Mouse (Mus musculus) liver, embryonic 15.5 days (tissue): ENCODE data around the gene Chic1. TPM values are rescaled to one million over a fixed set of nuclear protein-coding genes. Genes with fewer than 3 reads are reported as not detected.

Source experiments
- ATAC-seq: fragments of 200-750 bp; cut with Nextera tagmentation; 2 replicates; pipeline ENCODE4 v1.8.0; 2017; ENCODE audit warnings: moderate number of reproducible peaks, mild to moderate bottlenecking, moderate library complexity; ENCODE audit not compliant: insufficient read depth
- H3K27ac ChIP-seq: fragments of 300-500 bp; sonication (generic); replicated peaks from 2 replicates; pipeline ENCODE4 v1.5.1; 2015; ENCODE audit warnings: mild to moderate bottlenecking, inconsistent platforms
- H3K27me3 ChIP-seq: fragments of 300-500 bp; sonication (generic); 2 replicates; pipeline ENCODE4 v1.6.1; 2015; ENCODE audit warnings: mild to moderate bottlenecking, inconsistent platforms
- H3K36me3 ChIP-seq: fragments of 300-500 bp; sonication (generic); replicated peaks from 2 replicates; pipeline ENCODE4 v1.6.1; 2015; ENCODE audit warnings: moderate library complexity, mild to moderate bottlenecking, inconsistent platforms
- H3K4me1 ChIP-seq: fragments of 300-500 bp; sonication (generic); replicated peaks from 2 replicates; pipeline ENCODE4 v1.6.1; 2015; ENCODE audit warnings: inconsistent platforms
- H3K4me2 ChIP-seq: fragments of 300-500 bp; sonication (generic); 2 replicates; pipeline ENCODE4 v1.6.1; 2015; ENCODE audit warnings: moderate library complexity, mild to moderate bottlenecking, inconsistent platforms
- H3K4me3 ChIP-seq: fragments of 300-500 bp; sonication (generic); replicated peaks from 2 replicates; pipeline ENCODE4 v1.5.1; 2015; ENCODE audit warnings: mild to moderate bottlenecking, inconsistent platforms
- H3K9ac ChIP-seq: fragments of 300-500 bp; sonication (generic); 2 replicates; pipeline ENCODE4 v1.6.1; 2015; ENCODE audit warnings: moderate library complexity, mild to moderate bottlenecking, inconsistent platforms
- H3K9me3 ChIP-seq: fragments of 300-500 bp; sonication (generic); replicated peaks from 2 replicates; pipeline ENCODE4 v1.6.1; 2016; ENCODE audit warnings: inconsistent platforms
- WGBS: fragments of 180-500 bp; shearing (Covaris S2); methylation state at CpG from one replicate; pipeline ENCODE4 v1.1.7; 2015; ENCODE audit warnings: mixed read lengths; ENCODE audit not compliant: insufficient replicate concordance; 5-methylcytosine and 5-hydroxymethylcytosine counted together
- polyA plus RNA-seq: library from polyadenylated mRNA; unstranded; fragments of >200 nt; fragmentation: Nextera tagmentation; extraction: Ambion mirVana; gene quantifications from 2 replicates; pipeline ENCODE4 v1.2.1, GENCODE M21; 2015

Chic1 gene
- polyA plus RNA-seq = 0.30 and 0.31 TPM in 2 replicates

GRCm38 (mm10) chrX:103356287-103356686, at the start of gene Chic1:
Chic1 (plus strand) TSS chrX:103356476.
- no peaks in the 10 kb centered on the region for H3K4me1 ChIP-seq
- H3K27ac ChIP-seq = no peak within 1 kb of the TSS
- peak within 1 kb of the TSS; percentile 43 for H3K4me3 ChIP-seq
- ATAC-seq = no peak
- peak within 1 kb of the TSS; percentile 55 for H3K4me2 ChIP-seq
- peaks cover 57% of the 10 kb centered on the region for H3K27me3 ChIP-seq
- H3K9ac ChIP-seq = no peak within 1 kb of the TSS
- 12% methylated on average over 34 of the region's 34 CpGs for WGBS
- no peaks in the 10 kb centered on the region for H3K36me3 ChIP-seq
- H3K9me3 ChIP-seq = no peaks in the 10 kb centered on the region

GRCm38 (mm10) chrX:103308262-103308661, 48.0 kb upstream of the Chic1 start:
- Histone ChIP-seq H3K9ac (no peak overlapping the region), H3K27me3 (peaks cover 18% of the 10 kb centered on the region), H3K36me3 (no peaks in the 10 kb centered on the region), H3K27ac (no peak overlapping the region), H3K4me2 (no peak overlapping the region), H3K4me1 (no peaks in the 10 kb centered on the region), H3K9me3 (no peaks in the 10 kb centered on the region), H3K4me3 (no peak overlapping the region)
- WGBS = 59% methylated on average over 1 of the region's 1 CpGs
- ATAC-seq = no peak

GRCm38 (mm10) chrX:103311723-103312122, 44.6 kb upstream of the Chic1 start:
- H3K9me3 ChIP-seq = no peaks in the 10 kb centered on the region
- no peaks in the 10 kb centered on the region for H3K36me3 ChIP-seq
- H3K4me2 ChIP-seq = no peak overlapping the region
- no peaks in the 10 kb centered on the region for H3K4me1 ChIP-seq
- no peak overlapping the region for H3K27ac ChIP-seq
- no peak overlapping the region for H3K4me3 ChIP-seq
- peaks cover 15% of the 10 kb centered on the region for H3K27me3 ChIP-seq
- 59% methylated on average over 3 of the region's 3 CpGs for WGBS
- no peak overlapping the region for H3K9ac ChIP-seq
- no peak for ATAC-seq

- Histone ChIP-seq H3K4me1 (no peaks in the 10 kb centered on the region), H3K4me3 (no peak overlapping the region), H3K27ac (no peak overlapping the region), H3K9ac (no peak overlapping the region), H3K36me3 (no peaks in the 10 kb centered on the region), H3K27me3 (peaks cover 28% of the 10 kb centered on the region), H3K9me3 (no peaks in the 10 kb centered on the region), H3K4me2 (no peak overlapping the region)
- ATAC-seq = no peak
- WGBS = 68% methylated on average over 6 of the region's 6 CpGs
These were observed 42.1 kb upstream of the Chic1 start for GRCm38 (mm10) chrX:103314146-103314545.

- Histone ChIP-seq H3K4me2 (no peak within 1 kb of the TSS), H3K36me3 (no peaks in the 10 kb centered on the region), H3K4me1 (no peaks in the 10 kb centered on the region), H3K27ac (no peak within 1 kb of the TSS), H3K9me3 (no peaks in the 10 kb centered on the region), H3K9ac (no peak within 1 kb of the TSS), H3K27me3 (peaks cover 64% of the 10 kb centered on the region), H3K4me3 (no peak within 1 kb of the TSS)
- no peak for ATAC-seq
- WGBS = 19% methylated on average over 13 of the region's 13 CpGs
These were observed 35.1 kb upstream of the Chic1 start, which contains the start of gene Cdx4 for GRCm38 (mm10) chrX:103321146-103321545. Cdx4 (plus strand) TSS chrX:103321398.

- H3K9me3 ChIP-seq = no peaks in the 10 kb centered on the region
- ATAC-seq = no peak
- H3K4me2 ChIP-seq = no peak overlapping the region
- H3K36me3 ChIP-seq = no peaks in the 10 kb centered on the region
- WGBS = 66% methylated on average over 3 of the region's 3 CpGs
- no peak overlapping the region for H3K27ac ChIP-seq
- H3K9ac ChIP-seq = no peak overlapping the region
- no peak overlapping the region for H3K4me3 ChIP-seq
- peaks cover 59% of the 10 kb centered on the region for H3K27me3 ChIP-seq
- H3K4me1 ChIP-seq = no peaks in the 10 kb centered on the region
These were observed 30.4 kb upstream of the Chic1 start for GRCm38 (mm10) chrX:103325900-103326299.

- peaks cover 38% of the 10 kb centered on the region for H3K27me3 ChIP-seq
- 57% methylated on average over 8 of the region's 8 CpGs for WGBS
- no peaks in the 10 kb centered on the region for H3K36me3 ChIP-seq
- no peak overlapping the region for H3K4me2 ChIP-seq
- no peaks in the 10 kb centered on the region for H3K4me1 ChIP-seq
- no peak overlapping the region for H3K27ac ChIP-seq
- no peak for ATAC-seq
- no peak overlapping the region for H3K4me3 ChIP-seq
- H3K9me3 ChIP-seq = no peaks in the 10 kb centered on the region
- H3K9ac ChIP-seq = no peak overlapping the region
These were observed 26.9 kb upstream of the Chic1 start for GRCm38 (mm10) chrX:103329386-103329785.

- Histone ChIP-seq H3K4me1 (no peaks in the 10 kb centered on the region), H3K4me3 (no peak overlapping the region), H3K36me3 (no peaks in the 10 kb centered on the region), H3K9ac (no peak overlapping the region), H3K27me3 (peaks cover 30% of the 10 kb centered on the region), H3K4me2 (no peak overlapping the region), H3K9me3 (no peaks in the 10 kb centered on the region), H3K27ac (no peak overlapping the region)
- 45% methylated on average over 5 of the region's 5 CpGs for WGBS
- no peak for ATAC-seq
These were observed 25.0 kb upstream of the Chic1 start for GRCm38 (mm10) chrX:103331125-103331858.

GRCm38 (mm10) chrX:103341369-103342113, 14.7 kb upstream of the Chic1 start:
- Histone ChIP-seq H3K9me3 (no peaks in the 10 kb centered on the region), H3K36me3 (no peaks in the 10 kb centered on the region), H3K4me2 (no peak overlapping the region), H3K27ac (no peak overlapping the region), H3K4me3 (no peak overlapping the region), H3K9ac (no peak overlapping the region), H3K27me3 (peaks cover 18% of the 10 kb centered on the region), H3K4me1 (no peaks in the 10 kb centered on the region)
- no peak for ATAC-seq
- 45% methylated on average over 3 of the region's 3 CpGs for WGBS

GRCm38 (mm10) chrX:103355784-103356183, 492 bp upstream of the Chic1 start:
- H3K9me3 ChIP-seq = no peaks in the 10 kb centered on the region
- ATAC-seq = no peak
- no peak overlapping the region for H3K4me2 ChIP-seq
- H3K9ac ChIP-seq = no peak overlapping the region
- H3K4me3 ChIP-seq = no peak overlapping the region
- WGBS = 51% methylated on average over 5 of the region's 5 CpGs
- no peaks in the 10 kb centered on the region for H3K36me3 ChIP-seq
- H3K27ac ChIP-seq = no peak overlapping the region
- no peaks in the 10 kb centered on the region for H3K4me1 ChIP-seq
- peaks cover 57% of the 10 kb centered on the region for H3K27me3 ChIP-seq

GRCm38 (mm10) chrX:103356761-103357236, 523 bp downstream of the Chic1 start:
- H3K27me3 ChIP-seq = peaks cover 56% of the 10 kb centered on the region
- no peaks in the 10 kb centered on the region for H3K9me3 ChIP-seq
- H3K27ac ChIP-seq = no peak overlapping the region
- peak overlapping the region; percentile 55 for H3K4me2 ChIP-seq
- 13% methylated on average over 24 of the region's 24 CpGs for WGBS
- no peaks in the 10 kb centered on the region for H3K36me3 ChIP-seq
- no peaks in the 10 kb centered on the region for H3K4me1 ChIP-seq
- no peak overlapping the region for H3K9ac ChIP-seq
- ATAC-seq = no peak
- H3K4me3 ChIP-seq = peak overlapping the region; percentile 43
